In the genomic region with DNA sequence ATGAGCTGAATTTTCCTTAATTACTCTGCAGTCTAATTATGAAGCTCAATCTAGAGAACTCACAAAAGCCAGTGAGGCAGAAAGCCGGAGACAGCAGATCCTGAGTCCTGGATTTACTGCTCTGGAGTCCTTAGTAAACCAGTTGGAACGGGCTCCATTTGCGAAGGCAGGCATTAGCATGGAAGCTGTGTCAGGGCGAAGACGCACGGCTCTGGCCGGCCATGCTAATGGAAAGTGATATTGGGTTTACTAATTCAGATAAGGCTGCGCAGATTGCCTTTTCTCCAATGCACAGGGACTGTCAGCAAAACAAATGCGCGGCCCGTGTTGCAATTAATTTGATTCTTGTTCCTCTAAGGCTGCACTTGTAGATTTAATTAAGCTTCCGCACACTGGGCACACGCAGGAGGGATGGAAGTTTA, we compare ENCODE assay signal across 11 mouse cellular contexts.
DNase-seq lines count a peak whose midpoint lies in the region; ATAC-seq lines count a peak whose summit lies in the region.
"Had no signal": no experiment of that assay in that cellular context is flagged by ENCODE, and none has a peak within 500 bp of the region (broad histone marks: within the 10 kb centered on the region; RNA-seq: fewer than 3 reads in every experiment).

No protein-coding gene starts in this region.

- H3K4me3 ChIP-seq in limb, embryonic 13.5 days, result no peak overlapping the region

- ATAC-seq in limb, embryonic 13.5 days (ENCODE audit: low FRiP score, low read depth), result no peak
- ATAC-seq: intestine, embryonic 16.5 days had no signal

- H3K9me3 ChIP-seq in limb, embryonic 13.5 days, result no peaks in the 10 kb centered on the region

- peak; percentile 33 to 52 for DNase-seq in adrenal gland, adult (ENCODE audit: inconsistent age in 2 of 2, low spot score in 1 of 2)
- no peak for DNase-seq in adrenal gland, postnatal 10 days
- DNase-seq in layer of hippocampus, adult 8-10 months (ENCODE audit: low spot score in 2 of 2), result peak; percentile 25 to 27
- DNase-seq in layer of hippocampus, adult 9-10 months (ENCODE audit: low spot score), result no peak
- peak; percentile 19 for DNase-seq in right cerebral cortex, adult 18-20 months
- no peak for DNase-seq in lung, adult 18-20 months
- no peak for DNase-seq in cerebellum, postnatal 25 days
- DNase-seq: cerebellum, adult 11 months; heart, adult 18-20 months had no signal

- H3K4me2 ChIP-seq in limb, embryonic 13.5 days (replicated peaks), result peak overlapping the region; percentile 41

- no peak overlapping the region for H3K9ac ChIP-seq in limb, embryonic 13.5 days

- WGBS in limb, embryonic 13.5 days, result 40% methylated on average over 13 of the region's 13 CpGs

- H3K27ac ChIP-seq in limb, embryonic 13.5 days, result no peak overlapping the region

- no peaks in the 10 kb centered on the region for H3K36me3 ChIP-seq in limb, embryonic 13.5 days

- H3K4me1 ChIP-seq in limb, embryonic 13.5 days, result peaks cover 19% of the 10 kb centered on the region

- H3K27me3 ChIP-seq in limb, embryonic 13.5 days, result no peaks in the 10 kb centered on the region

Comparison
In these comparisons a context has a peak if more than half of its experiments do, and no peak if none do; other contexts are left out.
1. DNase-seq: peak in adrenal gland, adult (2 of 2), layer of hippocampus, adult 8-10 months (2 of 2) and right cerebral cortex, adult 18-20 months (single experiment); none in adrenal gland, postnatal 10 days (single experiment), layer of hippocampus, adult 9-10 months (single experiment), lung, adult 18-20 months (0 of 2) and cerebellum, postnatal 25 days (0 of 2).